Mouse (Mus musculus) heart, postnatal 0 days (tissue): Measurements from ENCODE around the gene Slc16a14.

Experiments
- CTCF ChIP-seq: IDR thresholded peaks from 2 replicates; pipeline ENCODE4 v1.5.1; 2016; ENCODE audit warnings: antibody characterized with exemption, control low read depth, low read depth
- EP300 ChIP-seq: IDR thresholded peaks from 2 replicates; pipeline ENCODE4 v1.6.1; 2016; ENCODE audit warnings: antibody characterized with exemption, low read depth

DNA sequence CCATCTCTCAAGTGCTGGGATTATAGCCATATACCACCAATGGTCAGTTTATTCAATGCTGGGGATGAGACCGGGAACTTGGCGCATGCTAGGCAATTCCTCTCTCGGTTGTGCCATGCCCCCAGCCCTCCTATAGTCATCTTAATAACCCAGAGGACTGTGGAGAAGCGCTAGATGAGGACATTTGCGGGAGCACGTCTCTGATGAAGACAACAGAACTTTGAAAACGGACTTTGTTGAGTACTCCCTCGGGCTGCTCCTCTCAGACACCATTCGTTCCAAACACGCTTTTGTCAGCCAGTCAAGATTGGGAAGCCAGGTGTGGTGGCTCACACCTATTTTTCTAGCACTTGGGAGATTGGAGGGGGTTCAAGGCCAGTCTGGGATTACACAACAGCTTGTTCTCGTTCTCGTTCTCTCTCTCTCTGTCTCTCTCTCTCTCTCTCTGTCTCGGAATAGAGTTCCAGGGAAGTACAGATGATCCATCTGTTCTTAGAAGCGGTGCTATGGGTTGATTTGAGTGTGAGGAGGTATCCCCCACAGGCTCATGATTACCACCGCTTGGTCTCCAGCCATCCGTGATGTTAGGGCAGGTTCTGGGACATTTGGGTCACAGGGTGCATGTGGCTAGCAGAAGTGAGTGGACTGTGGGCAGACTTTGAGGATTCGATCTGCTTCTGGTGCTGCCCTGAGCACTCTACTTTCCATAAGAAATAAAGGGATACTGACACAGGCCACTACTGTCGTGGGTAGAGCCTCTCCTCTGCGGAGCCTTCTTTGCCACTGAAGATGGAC, 2.0 kb upstream of the Slc16a14 start:
- TF ChIP-seq CTCF = no peak
- no peak for TF ChIP-seq EP300
